Mouse (Mus musculus): ENCODE results near the gene Prkcq. TPM values are rescaled to one million over a fixed set of nuclear protein-coding genes. Genes with fewer than 3 reads are reported as not detected.

The Prkcq gene
- polyA plus RNA-seq, 1 experiment: 22.0 TPM

DNA sequence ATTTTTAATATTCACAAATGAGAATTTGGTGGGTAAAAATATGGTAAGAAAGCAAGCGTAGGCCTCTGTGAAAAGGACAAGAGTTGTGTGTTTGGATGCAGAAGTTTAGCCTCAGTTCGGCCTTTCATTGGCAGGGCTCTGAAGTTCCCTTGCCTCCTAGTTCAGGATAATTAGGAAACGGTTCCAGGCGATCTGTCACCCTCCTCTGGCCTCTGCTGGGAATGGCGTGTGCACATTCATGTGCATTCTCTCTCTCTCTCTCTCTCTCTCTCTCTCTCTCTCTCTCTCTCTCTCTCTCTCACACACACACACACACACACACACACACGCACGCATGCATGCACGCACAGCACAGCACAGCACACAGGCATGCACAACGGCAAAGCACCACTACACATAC lies 93.5 kb downstream of the Prkcq start:
- TF ChIP-seq GATA1 (IDR thresholded peaks at IDR 0.05; ENCODE audit: borderline replicate concordance, low read length): no peak
- TF ChIP-seq FLI1 (IDR thresholded peaks at IDR 0.05; ENCODE audit: low read length): no peak
- Histone ChIP-seq H3K4me3 (replicated peaks) (no peak overlapping the region), H3K36me3 (replicated peaks; ENCODE audit: low read length) (peaks cover 94% of the 10 kb centered on the region), H3K9me3 (no peaks in the 10 kb centered on the region; the same call in 1 of the 2 replicates), H3K27me3 (replicated peaks) (no peaks in the 10 kb centered on the region), H3K4me1 (peaks cover 39% of the 10 kb centered on the region)

DNA sequence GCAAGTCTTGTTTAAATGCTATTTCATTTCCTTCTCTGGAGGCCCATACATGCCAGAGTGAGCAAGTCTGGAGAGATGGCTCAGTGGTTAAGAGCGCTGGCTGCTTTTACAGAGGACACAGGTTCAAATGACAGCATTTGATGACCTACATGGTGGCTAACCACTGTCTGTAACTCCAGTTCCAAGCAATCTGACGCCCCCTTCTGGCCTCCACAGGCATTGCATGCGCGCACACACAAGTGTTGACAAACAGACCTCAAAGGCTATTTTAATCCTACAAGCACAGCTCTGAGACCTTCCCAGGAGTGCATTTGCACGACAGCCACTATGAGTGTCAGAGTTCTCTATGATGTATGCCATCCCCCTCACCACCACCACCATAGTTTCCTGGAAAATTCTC lies 94.4 kb downstream of the Prkcq start:
- no peak for TF ChIP-seq GATA1 (IDR thresholded peaks at IDR 0.05; ENCODE audit: borderline replicate concordance, low read length)
- no peak for TF ChIP-seq FLI1 (IDR thresholded peaks at IDR 0.05; ENCODE audit: low read length)
- peaks cover 94% of the 10 kb centered on the region for H3K36me3 ChIP-seq (replicated peaks; ENCODE audit: low read length)
- no peaks in the 10 kb centered on the region for H3K27me3 ChIP-seq (replicated peaks)
- H3K9me3 ChIP-seq: no peaks in the 10 kb centered on the region
- H3K4me3 ChIP-seq (replicated peaks): no peak overlapping the region
- H3K4me1 ChIP-seq: peaks cover 31% of the 10 kb centered on the region

DNA sequence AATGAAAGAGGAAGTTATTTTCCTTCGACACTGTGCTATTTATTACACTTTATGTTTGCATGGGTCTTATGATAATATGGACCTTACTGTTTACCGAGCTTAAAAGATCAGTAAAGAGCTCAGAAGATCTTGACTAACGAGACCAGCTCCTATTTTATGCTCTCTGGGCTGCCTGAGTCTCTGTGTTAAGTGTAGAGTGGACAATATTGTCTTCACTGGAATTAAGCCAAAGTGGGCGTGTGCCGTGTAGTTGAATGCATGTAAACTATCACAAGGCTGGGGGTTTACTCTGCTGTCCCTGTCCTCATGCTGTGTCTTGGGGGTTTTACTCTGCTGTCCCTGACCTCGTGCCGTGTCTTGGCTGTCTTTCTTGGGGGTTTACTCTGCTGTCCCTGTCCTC lies 107.1 kb downstream of the Prkcq start:
- TF ChIP-seq GATA1 (IDR thresholded peaks at IDR 0.05; ENCODE audit: borderline replicate concordance, low read length): no peak
- no peak for TF ChIP-seq FLI1 (IDR thresholded peaks at IDR 0.05; ENCODE audit: low read length)
- H3K9me3 ChIP-seq: no peaks in the 10 kb centered on the region
- H3K36me3 ChIP-seq (replicated peaks; ENCODE audit: low read length): peaks cover 99% of the 10 kb centered on the region
- no peak overlapping the region for H3K4me3 ChIP-seq (replicated peaks)
- no peaks in the 10 kb centered on the region for H3K27me3 ChIP-seq (replicated peaks)
- H3K4me1 ChIP-seq: peaks cover 29% of the 10 kb centered on the region

DNA sequence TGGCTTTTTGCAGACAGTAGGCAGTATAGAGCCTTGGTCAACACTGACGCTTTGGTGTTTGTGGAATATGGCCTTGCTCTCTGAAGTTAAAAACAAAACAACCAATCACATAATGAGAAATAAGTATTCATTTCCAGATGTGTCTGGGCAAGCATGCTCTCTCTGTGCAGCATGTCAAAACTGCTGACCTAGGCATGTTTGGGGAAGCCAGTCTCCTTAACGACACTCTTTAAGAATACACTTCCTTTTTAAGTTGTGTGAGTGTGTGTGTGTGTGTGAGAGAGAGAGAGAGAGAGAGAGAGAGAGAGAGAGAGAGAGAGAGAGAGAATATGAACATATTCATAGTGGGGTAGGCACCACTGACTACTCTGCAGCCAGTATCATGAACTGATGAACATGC lies 108.3 kb downstream of the Prkcq start:
- Histone ChIP-seq H3K4me3 (replicated peaks) (no peak overlapping the region), H3K4me1 (peaks cover 29% of the 10 kb centered on the region), H3K27me3 (replicated peaks) (no peaks in the 10 kb centered on the region), H3K9me3 (no peaks in the 10 kb centered on the region), H3K36me3 (replicated peaks; ENCODE audit: low read length) (peaks cover 99% of the 10 kb centered on the region)
- TF ChIP-seq GATA1 (IDR thresholded peaks at IDR 0.05; ENCODE audit: borderline replicate concordance, low read length) (no peak), FLI1 (IDR thresholded peaks at IDR 0.05; ENCODE audit: low read length) (no peak)

DNA sequence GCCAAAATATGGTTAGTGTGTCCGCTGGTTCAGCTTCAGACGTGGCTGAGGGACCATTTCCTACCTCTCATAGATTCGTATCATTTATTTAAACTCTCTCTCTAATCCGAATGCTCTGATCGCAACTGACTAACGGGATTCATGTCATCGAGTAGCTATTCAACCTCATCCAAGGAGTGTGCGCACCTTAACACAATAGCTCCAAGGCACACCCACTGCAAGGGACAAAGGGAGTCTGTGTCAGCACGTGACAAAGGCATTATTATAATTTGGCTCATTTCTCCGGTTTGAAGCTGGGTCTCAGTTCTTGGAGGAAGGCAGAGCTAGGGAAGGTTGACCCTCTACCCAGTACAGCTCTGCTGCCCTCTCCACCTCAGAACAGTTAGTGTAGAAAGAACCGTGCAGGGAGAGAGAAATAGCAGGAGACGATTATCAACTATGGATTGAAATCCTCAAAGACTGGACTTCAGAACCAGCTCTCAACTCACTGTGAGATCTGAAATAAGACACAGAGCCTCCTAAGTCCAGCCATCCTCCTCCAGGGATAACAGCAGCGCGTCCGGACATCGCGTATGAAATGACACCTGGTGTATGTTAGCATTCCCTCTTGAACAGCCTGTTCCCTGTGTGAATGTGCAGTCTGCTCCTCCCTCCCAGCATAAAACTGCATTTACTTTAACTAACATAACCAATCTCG lies 116.1 kb downstream of the Prkcq start:
- H3K4me3 ChIP-seq (replicated peaks): peak overlapping the region; percentile 26
- TF ChIP-seq GATA1 (IDR thresholded peaks at IDR 0.05; ENCODE audit: borderline replicate concordance, low read length) (no peak), FLI1 (IDR thresholded peaks at IDR 0.05; ENCODE audit: low read length) (no peak)
- peaks cover 100% of the 10 kb centered on the region for H3K36me3 ChIP-seq (replicated peaks; ENCODE audit: low read length)

DNA sequence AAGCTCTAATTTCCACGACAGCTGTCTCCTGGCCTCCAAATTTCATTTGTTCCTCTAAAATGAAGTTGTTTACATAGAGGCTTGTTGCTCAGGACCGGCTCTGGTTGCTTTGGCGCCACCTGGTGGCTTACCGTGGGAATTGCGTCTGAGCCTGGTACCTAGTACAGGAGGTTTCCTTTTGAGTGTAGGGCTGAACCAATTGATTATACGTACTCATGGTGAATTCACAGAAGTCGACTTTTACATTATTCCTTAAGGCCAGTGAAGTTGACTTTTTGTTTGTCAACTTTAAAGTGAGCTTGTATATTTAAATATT lies 116.6 kb downstream of the Prkcq start:
- H3K36me3 ChIP-seq (replicated peaks; ENCODE audit: low read length): peaks cover 100% of the 10 kb centered on the region
- TF ChIP-seq GATA1 (IDR thresholded peaks at IDR 0.05; ENCODE audit: borderline replicate concordance, low read length) (no peak), FLI1 (IDR thresholded peaks at IDR 0.05; ENCODE audit: low read length) (no peak)
- H3K4me1 ChIP-seq: peaks cover 8% of the 10 kb centered on the region
- no peaks in the 10 kb centered on the region for H3K27me3 ChIP-seq (replicated peaks)
- no peaks in the 10 kb centered on the region for H3K9me3 ChIP-seq
- H3K4me3 ChIP-seq (replicated peaks): no peak overlapping the region

More for the DNA sequence above, 116.1 kb downstream of the Prkcq start:
- Histone ChIP-seq H3K4me1 (peaks cover 13% of the 10 kb centered on the region), H3K9me3 (no peaks in the 10 kb centered on the region), H3K27me3 (replicated peaks) (no peaks in the 10 kb centered on the region)

DNA sequence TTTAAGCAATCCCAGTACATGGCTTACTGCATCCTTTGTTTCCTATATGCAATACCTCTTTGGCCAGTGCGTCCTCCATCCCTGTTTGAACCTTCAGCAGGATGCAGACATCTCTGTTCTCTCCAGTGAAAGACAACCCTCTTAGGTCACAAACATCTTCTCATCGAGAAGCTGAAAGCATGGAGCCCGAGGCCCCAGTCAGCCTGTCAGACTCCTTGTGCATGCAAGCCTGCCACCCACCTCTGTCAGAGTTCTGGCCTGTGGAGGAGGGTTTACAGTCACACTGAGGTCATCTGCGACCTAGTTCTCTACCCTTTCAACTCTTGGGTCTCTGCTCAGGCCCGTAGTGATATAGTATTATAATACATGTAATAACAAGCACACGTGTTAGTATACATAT lies 119.0 kb downstream of the Prkcq start:
- Histone ChIP-seq H3K36me3 (replicated peaks; ENCODE audit: low read length) (peaks cover 100% of the 10 kb centered on the region), H3K9me3 (no peaks in the 10 kb centered on the region), H3K4me3 (replicated peaks) (no peak overlapping the region), H3K4me1 (peaks cover 4% of the 10 kb centered on the region; the same call in 1 of the 2 replicates), H3K27me3 (replicated peaks) (no peaks in the 10 kb centered on the region)
- no peak for TF ChIP-seq FLI1 (IDR thresholded peaks at IDR 0.05; ENCODE audit: low read length)
- TF ChIP-seq GATA1 (IDR thresholded peaks at IDR 0.05; ENCODE audit: borderline replicate concordance, low read length): no peak

DNA sequence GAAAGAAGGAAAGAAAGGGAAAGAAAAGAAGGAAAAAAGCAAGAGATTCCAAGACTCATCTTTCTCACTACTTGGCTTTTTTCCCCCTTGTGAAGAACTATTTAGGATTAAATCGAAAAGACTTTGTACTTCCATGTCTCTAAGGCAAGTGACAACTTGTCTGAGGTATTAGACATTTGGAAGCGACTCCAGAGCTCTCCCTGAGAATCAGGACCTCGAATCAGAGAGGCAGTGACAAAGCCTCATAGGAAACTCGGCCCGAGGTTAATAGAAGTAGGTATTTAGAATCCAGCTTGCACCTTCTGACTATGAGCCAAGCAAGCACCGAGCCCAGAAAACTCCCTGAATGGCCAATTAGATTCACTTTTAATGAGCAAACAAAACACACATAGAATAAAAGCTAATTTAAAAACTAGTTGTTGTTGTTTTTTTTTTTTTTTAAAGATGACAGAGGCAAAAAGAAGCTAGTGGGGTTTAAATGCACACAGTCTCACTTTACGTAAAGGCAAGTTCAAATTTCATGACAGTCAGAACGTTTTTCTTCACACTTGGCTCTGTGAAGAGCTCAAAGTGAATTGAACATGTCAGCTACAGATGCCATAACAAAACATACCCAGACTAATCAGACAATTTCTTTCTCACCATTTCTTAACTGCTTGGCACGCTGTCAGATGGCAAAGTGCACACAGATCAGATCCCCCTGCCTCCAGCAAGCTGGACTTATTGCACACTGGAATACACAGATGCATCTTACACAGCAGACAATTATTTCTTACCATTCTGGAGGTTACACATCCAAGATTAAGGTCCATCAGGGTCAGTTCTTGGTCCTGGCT lies 119.9 kb downstream of the Prkcq start:
- Histone ChIP-seq H3K4me1 (peaks cover 4% of the 10 kb centered on the region; the same call in 1 of the 2 replicates), H3K4me3 (replicated peaks) (no peak overlapping the region), H3K36me3 (replicated peaks; ENCODE audit: low read length) (peaks cover 100% of the 10 kb centered on the region), H3K27me3 (replicated peaks) (no peaks in the 10 kb centered on the region), H3K9me3 (no peaks in the 10 kb centered on the region)
- TF ChIP-seq GATA1 (IDR thresholded peaks at IDR 0.05; ENCODE audit: borderline replicate concordance, low read length) (no peak), FLI1 (IDR thresholded peaks at IDR 0.05; ENCODE audit: low read length) (no peak)

DNA sequence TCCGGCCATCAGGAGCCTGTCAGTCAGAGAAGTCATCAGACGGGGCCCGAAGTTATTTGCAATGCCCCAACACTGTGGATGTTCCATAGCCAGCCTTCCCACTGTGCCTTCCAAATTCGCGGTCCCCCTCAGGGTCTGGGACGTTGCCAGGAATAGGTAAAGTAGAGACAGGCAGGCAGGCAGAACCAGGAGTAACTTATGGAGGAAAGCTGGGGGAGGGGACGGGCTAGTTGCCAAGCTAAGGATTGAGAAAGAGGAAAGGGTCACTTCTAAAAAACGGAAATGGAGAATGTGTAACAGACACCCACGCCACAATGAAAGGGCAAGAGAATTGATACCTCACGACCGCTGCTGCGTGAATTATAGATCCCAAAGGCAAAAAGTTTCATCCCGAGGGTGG lies 121.2 kb downstream of the Prkcq start:
- peaks cover 2% of the 10 kb centered on the region; the same call in 1 of the 2 replicates for H3K4me1 ChIP-seq
- peaks cover 100% of the 10 kb centered on the region for H3K36me3 ChIP-seq (replicated peaks; ENCODE audit: low read length)
- H3K9me3 ChIP-seq: no peaks in the 10 kb centered on the region
- H3K4me3 ChIP-seq (replicated peaks): no peak overlapping the region
- H3K27me3 ChIP-seq (replicated peaks): no peaks in the 10 kb centered on the region
- no peak for TF ChIP-seq FLI1 (IDR thresholded peaks at IDR 0.05; ENCODE audit: low read length)
- TF ChIP-seq GATA1 (IDR thresholded peaks at IDR 0.05; ENCODE audit: borderline replicate concordance, low read length): no peak

DNA sequence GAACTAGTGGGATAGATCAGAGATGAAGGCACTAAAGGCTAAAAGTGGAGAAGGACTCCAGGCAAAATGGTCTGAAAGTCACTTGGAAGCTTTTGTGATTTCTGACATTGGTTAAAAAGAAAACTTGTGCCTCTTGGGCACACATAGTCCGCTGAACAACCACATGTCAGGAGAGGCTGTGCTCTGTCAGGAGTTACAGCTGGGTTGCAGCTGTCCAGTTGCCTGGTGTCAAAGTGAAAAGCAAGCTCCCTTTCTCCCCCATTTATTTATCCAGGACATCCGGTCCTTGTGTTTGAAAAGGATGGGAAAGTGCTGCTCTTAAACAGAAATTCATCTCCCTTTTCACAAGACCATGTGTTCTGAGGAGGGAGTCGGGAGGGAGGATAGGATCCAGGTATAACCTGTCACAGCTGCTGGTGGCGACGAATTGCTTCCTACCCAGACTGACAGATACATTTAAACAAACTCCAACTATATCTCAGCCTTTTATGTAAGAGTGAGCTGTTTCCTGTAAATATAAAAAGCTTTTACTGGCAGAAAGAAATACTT lies 122.8 kb downstream of the Prkcq start:
- Histone ChIP-seq H3K36me3 (replicated peaks; ENCODE audit: low read length) (peaks cover 100% of the 10 kb centered on the region), H3K4me3 (replicated peaks) (no peak overlapping the region), H3K9me3 (no peaks in the 10 kb centered on the region), H3K4me1 (no peaks in the 10 kb centered on the region; the same call in 1 of the 2 replicates), H3K27me3 (replicated peaks) (no peaks in the 10 kb centered on the region)
- TF ChIP-seq GATA1 (IDR thresholded peaks at IDR 0.05; ENCODE audit: borderline replicate concordance, low read length) (no peak), FLI1 (IDR thresholded peaks at IDR 0.05; ENCODE audit: low read length) (no peak)

Measured in megakaryocyte, embryonic 14.5 days (primary cell).